Mouse (Mus musculus) cortical plate, adult 2 months (tissue): ENCODE measurements around the gene Lbp.

Experiments
- CTCF ChIP-seq: fragments of 200-500 bp; IDR thresholded peaks from 2 replicates; pipeline ENCODE4 v1.5.1; 2011; ENCODE audit warnings: mild to moderate bottlenecking, control low read depth, low read length; ENCODE audit not compliant: insufficient read depth; ENCODE audit errors: extremely low read depth
- POLR2A ChIP-seq: fragments of 200-500 bp; IDR thresholded peaks from 2 replicates; pipeline ENCODE4 v1.6.1; 2011; ENCODE audit warnings: mild to moderate bottlenecking, low read length, control low read depth; ENCODE audit not compliant: insufficient read depth; ENCODE audit errors: extremely low read depth

GRCm38 (mm10) chr2:158281497-158282205 lies 24.6 kb upstream of the Lbp start:
- TF ChIP-seq CTCF = no peak
- TF ChIP-seq POLR2A = no peak
